ENCODE assay signal across 17 mouse cellular contexts in the genomic region with DNA sequence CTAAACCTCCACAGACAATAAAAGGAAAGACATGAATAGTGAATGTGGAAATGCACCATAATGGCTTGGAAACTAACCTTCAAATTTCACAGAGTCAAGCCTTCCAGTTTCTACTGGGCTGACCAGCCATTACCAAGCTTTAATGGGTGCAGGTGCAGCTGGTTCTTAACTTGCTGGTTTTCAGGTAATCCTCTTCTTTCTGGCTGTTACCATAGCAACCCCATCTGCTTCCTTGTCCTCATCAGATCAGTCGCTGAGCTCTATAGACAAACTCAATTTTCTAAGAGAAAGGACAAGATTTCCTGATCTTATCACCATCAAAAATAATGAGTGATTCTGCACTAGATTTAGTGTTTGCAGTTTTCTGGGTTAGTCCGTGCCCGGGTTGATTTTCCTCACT.
"Had no signal": no experiment of that assay in that cellular context is flagged by ENCODE, and none has a peak within 500 bp of the region (broad histone marks: within the 10 kb centered on the region; RNA-seq: fewer than 3 reads in every experiment).

No protein-coding gene starts in this region.

- H3K9me3 ChIP-seq: limb, embryonic 12.5 days; limb, embryonic 15.5 days; neural tube, embryonic 13.5 days; stomach, embryonic 15.5 days had no signal

- H3K4me3 ChIP-seq: limb, embryonic 12.5 days; limb, embryonic 15.5 days; myocyte; neural tube, embryonic 13.5 days; stomach, embryonic 15.5 days had no signal

- H3K27ac ChIP-seq: limb, embryonic 12.5 days; limb, embryonic 15.5 days; liver, embryonic 14.5 days; macrophage; neural tube, embryonic 13.5 days; stomach, embryonic 15.5 days had no signal

- H3K36me3 ChIP-seq: limb, embryonic 12.5 days; limb, embryonic 15.5 days; neural tube, embryonic 13.5 days; stomach, embryonic 15.5 days had no signal

- H3K4me1 ChIP-seq: limb, embryonic 12.5 days; limb, embryonic 15.5 days; neural tube, embryonic 13.5 days; stomach, embryonic 15.5 days had no signal

- ATAC-seq: liver, postnatal 0 days; lung, postnatal 0 days had no signal

- H3K9ac ChIP-seq: limb, embryonic 12.5 days; limb, embryonic 15.5 days; liver, embryonic 14.5 days; liver, postnatal 0 days; lung, embryonic 14.5 days; neural tube, embryonic 13.5 days; stomach, embryonic 15.5 days had no signal

- H3K27me3 ChIP-seq: limb, embryonic 12.5 days; limb, embryonic 15.5 days; neural tube, embryonic 13.5 days; stomach, embryonic 15.5 days had no signal

- H3K4me2 ChIP-seq: limb, embryonic 12.5 days; limb, embryonic 15.5 days; liver, embryonic 11.5 days; lung, embryonic 14.5 days; neural tube, embryonic 13.5 days; stomach, embryonic 15.5 days had no signal

- DNase-seq: kidney, postnatal 4 days; left cerebral cortex, postnatal 4 days; liver, postnatal 0 days; retina, postnatal 1 day; right cerebral cortex, postnatal 25 days; spleen, adult 18-20 months; thymus, postnatal 25 days had no signal
